Mouse (Mus musculus) testis, adult 2 months (tissue): ENCODE measurements around the gene Cldn34c1. TPM values are rescaled to one million over a fixed set of nuclear protein-coding genes. Genes with fewer than 3 reads are reported as not detected.
A peak's percentile ranks its signal among the peaks of the same experiment; 100 is the strongest.
"Not testable (repeated sequence)": the region's sequence is repeated elsewhere in the genome, so short reads cannot be mapped to it uniquely, and the experiment has no call there.

Source experiments
- H3K27ac ChIP-seq: fragments of 200-500 bp; 2 replicates; pipeline ENCODE4 v1.5.1; 2012; ENCODE audit warnings: low read depth, low read length; ENCODE audit not compliant: control insufficient read depth, insufficient read depth
- H3K27me3 ChIP-seq: fragments of 200-500 bp; 2 replicates; pipeline ENCODE4 v1.6.1; 2012; ENCODE audit warnings: mild to moderate bottlenecking, low read length, moderate library complexity; ENCODE audit not compliant: control insufficient read depth, insufficient read depth
- H3K36me3 ChIP-seq: fragments of 200-500 bp; 2 replicates; pipeline ENCODE4 v1.6.1; 2012; ENCODE audit warnings: mild to moderate bottlenecking, low read length; ENCODE audit not compliant: control insufficient read depth, insufficient read depth
- H3K4me1 ChIP-seq: fragments of 200-500 bp; 2 replicates; pipeline ENCODE4 v1.6.1; 2012; ENCODE audit warnings: low read length; ENCODE audit not compliant: control insufficient read depth, insufficient read depth
- H3K4me3 ChIP-seq: fragments of 200-500 bp; 2 replicates; pipeline ENCODE4 v1.5.1; 2012; ENCODE audit warnings: low read depth, mild to moderate bottlenecking, low read length, moderate library complexity, mixed read lengths; ENCODE audit not compliant: control insufficient read depth
- CTCF ChIP-seq: fragments of 200-500 bp; IDR thresholded peaks from 2 replicates; pipeline ENCODE4 v1.5.1; 2012; ENCODE audit warnings: low read depth, mild to moderate bottlenecking, inconsistent platforms, low read length, moderate library complexity; ENCODE audit not compliant: control insufficient read depth, insufficient read depth, insufficient replicate concordance
- POLR2A ChIP-seq: fragments of 200-500 bp; IDR thresholded peaks from 2 replicates; pipeline ENCODE4 v1.6.1; 2012; ENCODE audit warnings: low read depth, mild to moderate bottlenecking, inconsistent platforms, low read length, moderate library complexity; ENCODE audit not compliant: control insufficient read depth
- polyA plus RNA-seq: library from polyadenylated mRNA; depleted of rRNA; stranded (reverse); fragments of >200 nt; gene quantifications from 2 replicates; pipeline ENCODE4 v1.2.3, GENCODE M21; 2012; rRNA removed

Gene Cldn34c1
- 5.1 and 7.4 TPM in 2 replicates for polyA plus RNA-seq

- TF ChIP-seq CTCF (no peak), POLR2A (peak; percentile 39; the same call in 1 of the 2 replicates)
- Histone ChIP-seq H3K27me3 (no peaks in the 10 kb centered on the region), H3K4me1 (no peaks in the 10 kb centered on the region), H3K27ac (peak within 1 kb of the TSS; percentile 36; the same call in 1 of the 2 replicates), H3K36me3 (no peaks in the 10 kb centered on the region), H3K4me3 (peak within 1 kb of the TSS; percentile 61)
These were observed at the start of gene Cldn34c1 for GRCm38 (mm10) chrX:123103291-123104260. TSS of gene Cldn34c1 (plus strand) at chrX:123103495.

- no peak overlapping the region for H3K27ac ChIP-seq
- H3K36me3 ChIP-seq = no peaks in the 10 kb centered on the region
- H3K4me1 ChIP-seq = no peaks in the 10 kb centered on the region
- H3K27me3 ChIP-seq = no peaks in the 10 kb centered on the region
- TF ChIP-seq CTCF (no peak), POLR2A (no peak)
- no peak overlapping the region for H3K4me3 ChIP-seq
These were observed 15.9 kb upstream of the Cldn34c1 start for GRCm38 (mm10) chrX:123087441-123087840.

GRCm38 (mm10) chrX:123102806-123103205, 489 bp upstream of the Cldn34c1 start:
- Histone ChIP-seq H3K27ac (peak overlapping the region; percentile 36; the same call in 1 of the 2 replicates), H3K4me3 (peak overlapping the region; percentile 61)
- not testable (repeated sequence) for H3K36me3 ChIP-seq, H3K4me1 ChIP-seq, H3K27me3 ChIP-seq

GRCm38 (mm10) chrX:123104692-123105091, 1.4 kb downstream of the Cldn34c1 start:
- not testable (repeated sequence) for H3K36me3 ChIP-seq, H3K4me1 ChIP-seq, H3K4me3 ChIP-seq, H3K27ac ChIP-seq, H3K27me3 ChIP-seq

GRCm38 (mm10) chrX:123222381-123222780, 119.1 kb downstream of the Cldn34c1 start, which contains the start of gene Srsx:
TSS of gene Srsx (minus strand) at chrX:123222481.
- not testable (repeated sequence) for H3K27ac ChIP-seq, H3K4me1 ChIP-seq, H3K27me3 ChIP-seq, H3K4me3 ChIP-seq, H3K36me3 ChIP-seq

Other genes with a start within 250 kb of the Cldn34c1 start
- not detected in 2 replicates for gene Gm17521, start 73.8 kb upstream of the Cldn34c1 start, polyA plus RNA-seq
- 1.5 and 1.8 TPM in 2 replicates for gene Srsx, start 119.0 kb downstream of the Cldn34c1 start, polyA plus RNA-seq
- gene Gm17577, start 143.4 kb downstream of the Cldn34c1 start, polyA plus RNA-seq = 0.38 and 0.77 TPM in 2 replicates